Mouse (Mus musculus): ENCODE measurements around the gene Cnbd2. TPM values are rescaled to one million over a fixed set of nuclear protein-coding genes. Genes with fewer than 3 reads are reported as not detected.

Cnbd2 gene
- polyA plus RNA-seq (2012; rRNA removed) = 0.19 and 0.48 TPM in 2 replicates

DNA sequence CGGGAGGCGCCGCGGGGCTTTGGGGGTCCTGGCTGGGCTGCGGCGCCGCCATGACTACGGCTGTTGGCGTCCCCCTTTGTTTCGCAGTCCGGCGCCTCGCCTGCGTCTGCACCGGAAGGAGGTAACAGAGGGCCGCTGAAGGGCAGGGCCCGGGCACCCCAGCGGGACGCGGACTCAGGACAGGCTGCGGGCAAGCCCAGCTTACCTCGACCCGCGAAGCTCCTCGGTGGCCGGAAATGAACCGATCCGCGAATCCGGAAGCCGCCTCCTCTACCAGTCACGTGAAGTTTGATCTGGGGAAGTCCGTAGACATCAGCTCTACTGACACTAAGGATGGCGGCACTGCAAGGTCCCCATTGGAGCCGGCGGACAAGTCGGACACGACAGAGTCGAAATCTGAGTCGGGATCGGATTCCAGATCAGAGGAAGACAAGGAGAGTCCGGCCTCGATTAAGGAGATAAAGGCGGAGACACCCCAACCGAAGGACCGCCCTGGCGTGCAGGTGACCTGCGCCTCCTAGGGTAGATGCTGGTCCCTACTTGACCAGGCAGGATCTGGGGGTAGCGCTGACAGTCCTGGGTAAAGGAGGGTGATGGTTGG, at the start of gene Cnbd2, which contains the start of gene Scand1:
Gene Cnbd2 (plus strand): TSS at position 3 of the 601 bp plus-strand sequence.
Gene Scand1 (minus strand): TSS at position 408 of the 601 bp plus-strand sequence.
- Histone ChIP-seq H3K4me3 (ENCODE audit: low read depth, low read length) (peak within 1 kb of the TSS; percentile 89), H3K27ac (ENCODE audit: insufficient read depth, low read depth, low read length) (peak within 1 kb of the TSS; percentile 97), H3K36me3 (ENCODE audit: control insufficient read depth, insufficient read depth, low read length) (no peaks in the 10 kb centered on the region), H3K27me3 (ENCODE audit: control insufficient read depth, insufficient read depth, low read length) (no peaks in the 10 kb centered on the region), H3K4me1 (ENCODE audit: control insufficient read depth, insufficient read depth, insufficient read length, low read length) (peaks cover 2% of the 10 kb centered on the region; the same call in 1 of the 2 replicates)
- under 1% methylated on average over 47 of the region's 49 CpGs for WGBS
- TF ChIP-seq POLR2A (IDR thresholded peaks at IDR 0.05; ENCODE audit: low read depth, low read length) = peak; percentile 43; the same call in 1 of the 2 replicates
- peak; percentile 44; the same call in 1 of the 2 replicates for TF ChIP-seq CTCF (IDR thresholded peaks at IDR 0.05; ENCODE audit: extremely low read depth, insufficient read length, insufficient replicate concordance, low read depth, low read length)

DNA sequence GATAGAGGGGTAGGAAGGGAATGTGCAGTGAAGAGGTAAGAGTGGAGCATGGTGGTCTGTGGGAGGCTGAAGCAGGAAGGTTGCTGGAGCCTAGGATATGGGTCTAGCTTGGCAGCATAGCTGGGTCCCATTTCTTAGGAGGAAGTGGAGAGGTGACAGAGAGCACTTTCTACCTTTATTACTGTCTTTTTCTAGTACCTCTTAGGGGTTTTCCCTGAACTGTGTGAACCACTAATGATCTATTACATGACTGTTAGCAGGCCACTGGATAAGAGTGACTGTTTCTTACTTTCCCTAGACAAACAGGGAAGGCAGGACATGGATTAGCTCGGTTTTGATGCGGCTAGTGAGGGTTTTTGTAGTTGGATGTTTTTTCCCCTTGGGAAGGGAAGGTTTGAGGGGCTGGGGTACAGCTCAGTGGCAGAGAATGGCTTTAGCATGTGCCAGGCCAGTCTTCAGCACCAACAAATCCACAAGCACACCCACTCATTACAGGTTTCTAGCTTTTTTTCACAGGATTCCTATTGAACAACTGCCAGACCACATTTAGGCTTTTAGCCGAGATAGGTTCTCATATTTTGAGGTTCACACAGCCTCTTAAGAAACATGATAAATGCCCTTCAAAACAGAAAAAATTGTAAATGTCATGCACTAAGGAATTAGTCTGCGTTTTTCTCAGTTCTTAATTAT, 48.8 kb upstream of the Cnbd2 start:
- no peak overlapping the region for H3K27ac ChIP-seq (ENCODE audit: insufficient read depth, low read depth, low read length)
- TF ChIP-seq CTCF (IDR thresholded peaks at IDR 0.05; ENCODE audit: extremely low read depth, insufficient read length, insufficient replicate concordance, low read depth, low read length) (no peak), POLR2A (IDR thresholded peaks at IDR 0.05; ENCODE audit: low read depth, low read length) (no peak)
- 78% methylated on average over 4 of the region's 4 CpGs for WGBS
- no peak overlapping the region for H3K4me3 ChIP-seq (ENCODE audit: low read depth, low read length)
- H3K36me3 ChIP-seq (ENCODE audit: control insufficient read depth, insufficient read depth, low read length) = peaks cover 3% of the 10 kb centered on the region
- no peaks in the 10 kb centered on the region for H3K4me1 ChIP-seq (ENCODE audit: control insufficient read depth, insufficient read depth, insufficient read length, low read length)
- no peaks in the 10 kb centered on the region for H3K27me3 ChIP-seq (ENCODE audit: control insufficient read depth, insufficient read depth, low read length)

DNA sequence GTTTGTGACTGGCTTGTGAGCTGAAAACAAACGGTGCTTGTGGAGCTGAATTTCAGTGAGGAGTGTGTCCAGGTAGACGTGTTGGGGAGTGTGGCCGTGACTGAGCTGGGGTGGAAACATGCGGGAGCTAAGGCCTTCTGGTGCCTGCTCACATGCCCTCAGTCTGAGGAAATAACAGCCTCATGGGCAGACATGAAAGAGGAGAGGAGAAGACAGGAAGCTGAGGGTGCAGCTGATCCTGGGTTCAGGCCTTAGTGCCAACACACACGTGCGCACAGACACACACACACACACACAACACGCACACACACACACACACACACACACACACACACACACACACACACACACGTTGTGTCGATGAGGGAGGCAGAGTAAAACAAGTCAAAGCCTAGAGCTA, 44.5 kb upstream of the Cnbd2 start:
- 94% methylated on average over 9 of the region's 9 CpGs for WGBS
- no peaks in the 10 kb centered on the region for H3K27me3 ChIP-seq (ENCODE audit: control insufficient read depth, insufficient read depth, low read length)
- no peak overlapping the region for H3K27ac ChIP-seq (ENCODE audit: insufficient read depth, low read depth, low read length)
- peaks cover 5% of the 10 kb centered on the region for H3K36me3 ChIP-seq (ENCODE audit: control insufficient read depth, insufficient read depth, low read length)
- no peaks in the 10 kb centered on the region for H3K4me1 ChIP-seq (ENCODE audit: control insufficient read depth, insufficient read depth, insufficient read length, low read length)
- TF ChIP-seq CTCF (IDR thresholded peaks at IDR 0.05; ENCODE audit: extremely low read depth, insufficient read length, insufficient replicate concordance, low read depth, low read length) = no peak
- TF ChIP-seq POLR2A (IDR thresholded peaks at IDR 0.05; ENCODE audit: low read depth, low read length) = no peak
- no peak overlapping the region for H3K4me3 ChIP-seq (ENCODE audit: low read depth, low read length)

DNA sequence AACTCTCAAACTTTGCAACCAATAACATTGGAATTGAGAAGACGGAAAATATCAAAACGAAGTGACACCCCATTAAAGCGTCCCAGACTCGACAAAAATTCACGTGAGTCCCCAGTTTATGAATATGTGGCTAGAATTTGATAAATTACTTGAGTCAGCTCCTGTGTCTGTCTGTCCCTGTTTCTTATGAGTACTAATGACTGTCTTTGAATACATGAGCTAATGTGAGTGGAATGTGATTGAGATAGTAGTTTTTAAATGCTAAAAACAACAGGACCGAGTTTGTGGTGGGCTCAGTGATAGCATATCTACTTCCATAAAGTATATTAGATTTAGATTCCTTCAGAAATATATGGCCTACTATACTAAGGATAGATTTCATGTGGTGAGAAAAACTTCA, 39.5 kb upstream of the Cnbd2 start:
- no peak overlapping the region for H3K27ac ChIP-seq (ENCODE audit: insufficient read depth, low read depth, low read length)
- TF ChIP-seq CTCF (IDR thresholded peaks at IDR 0.05; ENCODE audit: extremely low read depth, insufficient read length, insufficient replicate concordance, low read depth, low read length) (no peak), POLR2A (IDR thresholded peaks at IDR 0.05; ENCODE audit: low read depth, low read length) (no peak)
- H3K36me3 ChIP-seq (ENCODE audit: control insufficient read depth, insufficient read depth, low read length) = peaks cover 12% of the 10 kb centered on the region
- no peaks in the 10 kb centered on the region for H3K4me1 ChIP-seq (ENCODE audit: control insufficient read depth, insufficient read depth, insufficient read length, low read length)
- H3K27me3 ChIP-seq (ENCODE audit: control insufficient read depth, insufficient read depth, low read length) = no peaks in the 10 kb centered on the region
- H3K4me3 ChIP-seq (ENCODE audit: low read depth, low read length) = no peak overlapping the region
- 88% methylated on average over 6 of the region's 6 CpGs for WGBS

DNA sequence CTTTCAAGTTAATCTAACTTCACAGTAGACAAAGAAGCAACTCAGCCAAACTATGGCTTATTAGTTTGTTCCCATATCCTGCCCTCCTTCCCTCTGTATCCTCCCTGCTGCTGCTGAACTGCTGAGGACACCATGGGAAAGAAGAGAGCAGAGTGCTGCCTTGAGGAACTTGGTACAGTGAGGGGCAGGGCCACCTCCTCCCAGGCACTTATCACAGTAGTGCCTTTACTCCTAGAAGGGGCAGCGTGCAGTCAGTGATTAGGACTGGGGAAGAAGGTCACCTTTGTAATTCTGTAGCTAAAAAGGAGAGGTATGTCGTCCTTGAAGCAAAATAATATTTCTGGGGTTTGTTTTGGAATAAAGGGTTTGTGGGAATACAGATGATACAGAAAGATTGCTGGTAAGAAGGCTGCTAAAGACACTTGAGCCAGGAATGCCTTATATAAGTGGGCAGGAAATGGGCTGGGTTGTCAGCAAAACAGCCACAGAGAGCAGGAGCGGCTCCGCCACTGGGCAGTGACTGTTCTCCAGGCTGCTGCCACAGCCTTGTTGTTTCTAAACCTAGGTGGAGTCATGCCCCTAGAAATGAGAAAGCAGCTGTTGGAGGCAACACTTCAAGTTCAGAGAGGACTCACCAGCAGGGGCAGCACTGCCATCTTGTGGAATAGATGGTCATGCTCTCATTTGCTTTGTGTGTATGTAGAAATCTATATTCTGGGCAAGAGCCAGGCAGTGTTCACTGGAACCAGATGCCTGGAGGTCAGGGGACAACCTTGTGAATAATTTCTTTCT, 33.7 kb upstream of the Cnbd2 start:
- Histone ChIP-seq H3K4me3 (ENCODE audit: low read depth, low read length) (no peak overlapping the region), H3K36me3 (ENCODE audit: control insufficient read depth, insufficient read depth, low read length) (peaks cover 6% of the 10 kb centered on the region), H3K4me1 (ENCODE audit: control insufficient read depth, insufficient read depth, insufficient read length, low read length) (no peaks in the 10 kb centered on the region), H3K27ac (ENCODE audit: insufficient read depth, low read depth, low read length) (peak overlapping the region; percentile 61; the same call in 1 of the 2 replicates), H3K27me3 (ENCODE audit: control insufficient read depth, insufficient read depth, low read length) (no peaks in the 10 kb centered on the region)
- WGBS = 45% methylated on average over 4 of the region's 4 CpGs
- TF ChIP-seq POLR2A (IDR thresholded peaks at IDR 0.05; ENCODE audit: low read depth, low read length) (no peak), CTCF (IDR thresholded peaks at IDR 0.05; ENCODE audit: extremely low read depth, insufficient read length, insufficient replicate concordance, low read depth, low read length) (peak; percentile 68; the same call in 1 of the 2 replicates)

DNA sequence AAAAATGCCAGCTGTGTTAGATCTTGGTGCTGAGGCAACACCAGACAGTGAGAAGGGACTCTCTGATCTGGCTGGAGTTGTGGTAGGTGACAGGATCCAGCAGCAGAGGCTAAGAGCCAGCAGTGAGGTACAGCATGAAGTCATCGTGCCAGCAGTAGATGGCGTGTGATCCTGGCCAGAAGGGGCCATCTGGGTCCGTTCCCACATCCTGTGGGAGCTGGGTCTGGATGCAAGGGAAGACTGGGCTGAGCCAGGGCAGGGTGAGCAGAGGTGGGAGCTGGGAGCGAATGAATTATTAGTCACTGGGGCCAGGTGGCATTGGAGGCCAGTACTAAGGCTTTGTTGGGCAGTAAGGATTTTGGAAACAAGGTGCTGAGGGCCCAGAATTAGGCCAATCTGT, 30.9 kb upstream of the Cnbd2 start:
- no peaks in the 10 kb centered on the region for H3K4me1 ChIP-seq (ENCODE audit: control insufficient read depth, insufficient read depth, insufficient read length, low read length)
- peaks cover 4% of the 10 kb centered on the region for H3K36me3 ChIP-seq (ENCODE audit: control insufficient read depth, insufficient read depth, low read length)
- WGBS = 75% methylated on average over 4 of the region's 4 CpGs
- no peak overlapping the region for H3K27ac ChIP-seq (ENCODE audit: insufficient read depth, low read depth, low read length)
- no peak for TF ChIP-seq CTCF (IDR thresholded peaks at IDR 0.05; ENCODE audit: extremely low read depth, insufficient read length, insufficient replicate concordance, low read depth, low read length)
- TF ChIP-seq POLR2A (IDR thresholded peaks at IDR 0.05; ENCODE audit: low read depth, low read length) = no peak
- no peaks in the 10 kb centered on the region for H3K27me3 ChIP-seq (ENCODE audit: control insufficient read depth, insufficient read depth, low read length)
- no peak overlapping the region for H3K4me3 ChIP-seq (ENCODE audit: low read depth, low read length)
